Mouse (Mus musculus): Measurements from ENCODE around the gene Med25.

- no peak for TF ChIP-seq POLR2A (IDR thresholded peaks at IDR 0.05; ENCODE audit: borderline replicate concordance, extremely low read depth, low read depth, low read length)
- no peak for TF ChIP-seq CTCF (IDR thresholded peaks at IDR 0.05; ENCODE audit: insufficient read depth, low read length)
These were observed 28.5 kb downstream of the Med25 start for GRCm38 (mm10) chr7:44863982-44864494.

Measured in lung, adult 2 months (tissue).